Mouse (Mus musculus): ENCODE measurements at regions not wholly inside any gene's neighbourhood (a gene's known extent, or its start where the extent isn't known, plus 50 kb on each side); places are given as distances from the start of the nearest gene placed in this dataset.

DNA sequence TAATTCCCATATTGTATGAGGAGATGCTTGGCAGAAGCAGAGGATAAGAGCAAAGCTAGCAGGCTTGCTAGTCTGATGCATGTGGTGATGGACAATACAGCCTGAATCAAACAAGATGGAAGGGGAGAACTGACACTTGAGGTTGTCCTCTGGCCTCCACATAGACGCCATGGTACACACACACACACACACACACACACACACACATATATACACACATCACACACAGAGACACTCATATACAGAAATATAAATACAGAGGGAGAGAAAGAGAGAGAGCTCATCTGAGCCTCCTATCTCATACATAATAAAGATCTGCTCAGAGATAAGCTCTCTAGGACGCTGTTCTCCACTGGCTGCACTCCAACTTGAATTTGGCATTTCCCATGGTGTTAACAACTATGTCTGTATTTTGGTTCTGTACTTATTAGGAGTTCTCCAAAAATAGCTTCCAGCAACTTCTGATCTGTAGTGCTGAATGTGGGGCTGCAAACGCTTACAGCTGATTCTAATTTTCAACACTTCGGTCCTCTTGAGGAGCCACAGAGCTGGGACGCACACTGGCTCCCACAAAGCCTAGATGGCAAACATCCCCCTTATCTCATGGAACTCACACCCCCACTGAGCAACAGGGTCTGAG lies 219.0 kb downstream of the Lpin1 start:
- intact Hi-C loops (cut with DNase I): no loop called here
- H3K4me3 ChIP-seq: no peak overlapping the region
- H3K27ac ChIP-seq: no peak overlapping the region
- TF ChIP-seq CTCF (IDR thresholded peaks at IDR 0.05): no peak
- no peak for DNase-seq

- no peak for TF ChIP-seq CTCF (IDR thresholded peaks at IDR 0.05)
- no peak for DNase-seq
- Histone ChIP-seq H3K27ac (no peak overlapping the region), H3K4me3 (no peak overlapping the region)
- intact Hi-C loops (cut with DNase I): no loop called here
Measured at GRCm38 (mm10) chr12:16391163-16391562, 219.6 kb downstream of the Lpin1 start.

- intact Hi-C loops (cut with DNase I): no loop called here
- TF ChIP-seq CTCF (IDR thresholded peaks at IDR 0.05): no peak
- Histone ChIP-seq H3K4me3 (no peak overlapping the region), H3K27ac (no peak overlapping the region)
- no peak for DNase-seq
Measured at GRCm38 (mm10) chr12:16387035-16387434, 223.7 kb downstream of the Lpin1 start.

DNA sequence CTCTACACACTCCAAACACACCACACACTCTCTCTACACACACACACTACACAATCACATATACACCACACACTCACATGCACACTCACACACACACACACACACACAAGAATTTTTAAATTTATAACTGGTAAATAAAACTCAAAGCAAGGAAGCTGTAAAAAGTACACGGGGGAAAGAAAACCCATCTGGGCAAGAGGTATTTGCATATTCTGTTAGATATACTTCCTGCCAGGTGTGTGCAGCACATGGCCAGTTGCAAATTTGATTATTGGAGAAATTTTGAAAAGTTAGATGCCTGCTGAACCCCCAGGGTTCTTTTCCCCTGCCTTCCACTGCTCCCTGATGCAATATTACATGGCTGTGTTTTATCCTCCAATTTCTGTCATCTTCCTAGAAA lies 226.4 kb downstream of the Lpin1 start:
- Histone ChIP-seq H3K27ac (no peak overlapping the region), H3K4me3 (no peak overlapping the region)
- intact Hi-C loops (cut with DNase I): no loop called here
- no peak for TF ChIP-seq CTCF (IDR thresholded peaks at IDR 0.05)
- no peak for DNase-seq

DNA sequence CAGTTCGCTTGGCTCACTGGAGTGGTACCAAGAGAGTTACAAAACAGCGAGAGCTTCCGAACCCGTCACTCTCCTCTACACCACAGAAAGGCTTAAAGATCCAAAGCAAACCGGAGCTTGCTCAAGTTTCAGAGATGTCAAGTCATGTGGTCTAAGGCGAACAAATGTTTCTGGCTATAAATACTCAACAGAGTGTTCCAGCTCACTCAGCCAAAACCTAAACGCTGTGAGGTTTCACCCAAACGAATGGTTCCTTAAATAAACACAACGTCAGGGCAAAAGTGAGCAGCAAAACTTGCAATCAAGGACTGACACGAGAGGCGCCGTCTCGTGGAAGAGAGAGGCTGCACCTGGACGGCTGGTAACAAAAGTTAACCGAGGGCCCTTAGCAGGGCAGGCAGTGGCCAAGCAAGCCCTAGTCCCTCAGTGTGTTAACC lies 227.2 kb downstream of the Lpin1 start:
- intact Hi-C loops (cut with DNase I): no loop called here
- no peak; the same call in 1 of the 2 replicates for TF ChIP-seq CTCF (IDR thresholded peaks at IDR 0.05)
- Histone ChIP-seq H3K27ac (no peak overlapping the region), H3K4me3 (peak overlapping the region; percentile 13; the same call in 1 of the 2 replicates)
- no peak for DNase-seq

DNA sequence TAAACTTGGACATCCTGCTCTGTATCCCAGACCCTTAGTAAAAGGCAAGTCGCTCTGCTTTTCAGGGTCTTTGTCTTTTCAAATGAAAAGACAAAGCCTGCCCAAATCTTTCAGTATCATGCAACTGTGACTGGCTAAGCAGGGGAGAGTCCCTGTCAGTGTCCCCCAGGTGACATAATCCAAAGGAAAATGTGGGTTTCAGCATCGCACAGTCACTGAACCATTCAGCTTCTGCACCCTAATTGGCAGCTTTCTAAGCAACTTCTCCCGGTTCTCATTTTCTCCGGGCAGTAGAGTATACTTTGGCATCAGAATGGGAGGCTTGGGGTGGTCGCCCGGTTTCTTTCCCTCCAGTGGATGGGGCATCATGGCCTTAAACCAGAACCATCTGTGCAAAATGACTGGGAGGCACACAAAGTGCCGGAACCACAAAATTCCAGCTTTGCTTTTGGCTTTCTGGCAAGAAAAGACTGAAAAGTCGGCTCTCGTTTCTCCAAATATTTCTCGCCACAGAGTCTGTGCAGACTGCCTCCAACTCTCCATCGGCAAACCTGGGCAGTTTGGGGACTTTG lies 228.3 kb downstream of the Lpin1 start:
- Histone ChIP-seq H3K27ac (no peak overlapping the region), H3K4me3 (no peak overlapping the region)
- intact Hi-C loops (cut with DNase I): no loop called here
- no peak for TF ChIP-seq CTCF (IDR thresholded peaks at IDR 0.05)
- no peak for DNase-seq

DNA sequence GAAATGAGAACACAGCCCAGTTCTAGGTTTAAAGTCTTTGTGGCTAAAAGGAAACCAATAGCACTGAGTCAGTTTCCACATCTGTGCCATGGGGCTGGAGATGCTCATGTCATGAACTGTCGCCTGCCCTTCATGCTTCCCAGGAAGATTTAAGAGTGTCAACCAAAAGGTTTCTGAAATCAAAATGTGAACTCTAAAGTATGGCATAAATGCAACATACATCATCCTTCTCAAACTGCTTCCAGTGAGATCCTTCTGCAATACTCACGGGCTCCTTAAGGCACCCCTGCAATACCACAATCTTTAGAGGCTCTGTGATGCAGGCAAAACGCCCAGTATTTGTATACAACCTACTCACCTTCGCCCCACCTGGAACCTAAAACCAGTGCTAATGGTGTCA lies 229.7 kb downstream of the Lpin1 start:
- TF ChIP-seq CTCF (IDR thresholded peaks at IDR 0.05): no peak
- intact Hi-C loops (cut with DNase I): no loop called here
- no peak overlapping the region for H3K27ac ChIP-seq
- H3K4me3 ChIP-seq: no peak overlapping the region
- DNase-seq: no peak

DNA sequence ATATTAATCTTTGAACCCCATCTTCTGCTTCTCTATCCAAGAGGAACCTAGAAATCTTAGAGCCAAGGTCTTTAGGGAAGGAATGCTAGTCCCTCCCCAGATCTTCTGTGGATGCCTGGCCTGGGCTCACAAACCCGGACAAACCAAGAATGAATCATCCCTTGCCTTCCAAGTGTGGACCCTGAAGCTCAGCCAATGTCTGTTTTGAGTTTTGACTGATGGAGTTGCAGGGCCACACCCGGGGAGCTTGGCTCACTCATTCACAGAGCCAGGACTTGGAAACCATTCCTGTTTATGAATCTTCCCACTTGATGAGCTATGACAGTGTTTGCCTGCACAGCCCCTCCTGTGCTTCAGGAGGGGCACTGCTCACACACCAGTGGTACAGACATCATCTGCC lies 230.4 kb downstream of the Lpin1 start:
- no peak overlapping the region for H3K27ac ChIP-seq
- intact Hi-C loops (cut with DNase I): no loop called here

GRCm38 (mm10) chr12:16379415-16379814 lies 231.4 kb downstream of the Lpin1 start:
- Histone ChIP-seq H3K27ac (no peak overlapping the region), H3K4me3 (no peak overlapping the region)
- DNase-seq: peak; percentile 22
- intact Hi-C loops (cut with DNase I): no loop called here
- no peak for TF ChIP-seq CTCF (IDR thresholded peaks at IDR 0.05)

More for the DNA sequence above, 230.4 kb downstream of the Lpin1 start:
- H3K4me3 ChIP-seq: no peak overlapping the region
- peak; percentile 55 for DNase-seq
- TF ChIP-seq CTCF (IDR thresholded peaks at IDR 0.05): no peak

GRCm38 (mm10) chr12:16378501-16378900 lies 232.3 kb downstream of the Lpin1 start:
- Histone ChIP-seq H3K4me3 (no peak overlapping the region), H3K27ac (no peak overlapping the region)
- TF ChIP-seq CTCF (IDR thresholded peaks at IDR 0.05): no peak
- no peak for DNase-seq
- intact Hi-C loops (cut with DNase I): no loop called here

- no peak for TF ChIP-seq CTCF (IDR thresholded peaks at IDR 0.05)
- no peak for DNase-seq
- Histone ChIP-seq H3K4me3 (no peak overlapping the region), H3K27ac (no peak overlapping the region)
- intact Hi-C loops (cut with DNase I): no loop called here
Measured at GRCm38 (mm10) chr12:16374331-16374996, 236.3 kb downstream of the Lpin1 start.

- TF ChIP-seq CTCF (IDR thresholded peaks at IDR 0.05): no peak
- intact Hi-C loops (cut with DNase I): no loop called here
- H3K4me3 ChIP-seq: no peak overlapping the region
- DNase-seq: no peak
- H3K27ac ChIP-seq: no peak overlapping the region
Measured at GRCm38 (mm10) chr12:16370061-16370460, 240.7 kb downstream of the Lpin1 start.

DNA sequence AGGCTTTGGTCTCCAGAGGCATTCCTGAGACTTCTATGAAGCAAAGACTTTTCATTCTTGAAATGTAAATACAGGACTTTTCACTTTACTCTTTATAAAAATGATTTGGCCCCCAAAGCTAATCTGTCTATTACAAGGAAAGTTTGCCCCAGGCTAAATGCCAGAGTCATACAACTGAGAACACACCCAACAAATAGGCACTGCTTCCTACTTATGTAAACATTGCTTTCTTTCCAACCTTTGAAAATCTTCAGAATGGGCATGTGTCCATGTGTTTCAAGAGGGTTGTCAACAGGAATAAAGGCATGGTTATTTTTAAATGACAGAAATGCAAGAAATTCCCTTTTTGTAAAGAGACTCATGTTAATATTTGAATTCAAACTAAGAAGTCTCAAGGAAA lies 248.4 kb downstream of the Lpin1 start:
- H3K27ac ChIP-seq: no peak overlapping the region
- intact Hi-C loops (cut with DNase I): no loop called here
- H3K4me3 ChIP-seq: no peak overlapping the region
- DNase-seq: no peak
- TF ChIP-seq CTCF (IDR thresholded peaks at IDR 0.05): no peak

Measured in gastrocnemius, adult 2 months (tissue).